Mouse (Mus musculus) heart, postnatal 0 days (tissue): ENCODE results near the gene Nr1h2. TPM values are rescaled to one million over a fixed set of nuclear protein-coding genes. Genes with fewer than 3 reads are reported as not detected.
A peak's percentile ranks its signal among the peaks of the same experiment; 100 is the strongest.

Source experiments
- ATAC-seq: fragments of 200-750 bp; cut with Nextera tagmentation; 2 replicates; pipeline ENCODE4 v1.8.0; 2017; ENCODE audit warnings: low read depth, moderate number of reproducible peaks, moderate library complexity; ENCODE audit not compliant: insufficient read depth
- DNase-seq: peaks from one replicate; pipeline ENCODE4 v3.0.0-alpha.2; 2016; ENCODE audit warnings: low spot score
- H3K27ac ChIP-seq: fragments of 300-500 bp; sonication (generic); 2 replicates; pipeline ENCODE4 v1.5.1; 2014; ENCODE audit warnings: low read depth, mild to moderate bottlenecking
- H3K27me3 ChIP-seq: fragments of 300-500 bp; sonication (generic); 2 replicates; pipeline ENCODE4 v1.6.1; 2014; ENCODE audit warnings: low read length, mixed read lengths; ENCODE audit not compliant: control insufficient read depth, insufficient read depth
- H3K36me3 ChIP-seq: fragments of 300-500 bp; sonication (generic); replicated peaks from 2 replicates; pipeline ENCODE4 v1.6.1; 2014; ENCODE audit warnings: low read length, mixed read lengths; ENCODE audit not compliant: control insufficient read depth, insufficient read depth
- H3K4me1 ChIP-seq: fragments of 300-500 bp; sonication (generic); 2 replicates; pipeline ENCODE4 v1.6.1; 2014; ENCODE audit warnings: antibody characterized with exemption; ENCODE audit not compliant: control insufficient read depth, insufficient read depth
- H3K4me2 ChIP-seq: fragments of 300-500 bp; sonication (generic); 2 replicates; pipeline ENCODE4 v1.6.1; 2014; ENCODE audit warnings: low read depth, mild to moderate bottlenecking, low read length, moderate library complexity
- H3K4me3 ChIP-seq: fragments of 300-500 bp; sonication (generic); 2 replicates; pipeline ENCODE4 v1.5.1; 2014; ENCODE audit warnings: low read depth, low read length
- H3K9ac ChIP-seq: fragments of 300-500 bp; sonication (generic); replicated peaks from 2 replicates; pipeline ENCODE4 v1.6.1; 2014; ENCODE audit warnings: low read depth, low read length, mixed read lengths
- H3K9me3 ChIP-seq: fragments of 300-500 bp; sonication (generic); replicated peaks from 2 replicates; pipeline ENCODE4 v1.6.1; 2016; ENCODE audit warnings: low read length; ENCODE audit not compliant: control insufficient read depth
- CTCF ChIP-seq: IDR thresholded peaks from 2 replicates; pipeline ENCODE4 v1.5.1; 2016; ENCODE audit warnings: antibody characterized with exemption, control low read depth, low read depth
- EP300 ChIP-seq: IDR thresholded peaks from 2 replicates; pipeline ENCODE4 v1.6.1; 2016; ENCODE audit warnings: antibody characterized with exemption, low read depth
- WGBS: fragments of 180-500 bp; shearing (Covaris S2); extraction: QIAGEN DNeasy Blood & Tissue Kit; methylation state at CpG from one replicate; pipeline ENCODE4 v1.1.7; 2014; 5-methylcytosine and 5-hydroxymethylcytosine counted together
- polyA plus RNA-seq: library from polyadenylated mRNA; unstranded; fragments of >200 nt; fragmentation: Nextera tagmentation; extraction: Ambion mirVana; gene quantifications from 2 replicates; pipeline ENCODE4 v1.2.1, GENCODE M21; 2015
- total RNA-seq: library from RNA; depleted of rRNA; stranded (reverse); fragments of >200 nt; gene quantifications from 2 replicates; pipeline ENCODE4 v1.2.3, GENCODE M21; 2014; ENCODE audit warnings: low replicate concordance; rRNA removed

Nr1h2 gene
- 60.9 and 70.3 TPM in 2 replicates for total RNA-seq
- polyA plus RNA-seq, result 50.1 and 51.3 TPM in 2 replicates

GRCm38 (mm10) chr7:44553826-44554225, at the start of gene Nr1h2:
Gene Nr1h2, minus strand, starts transcription at chr7:44553951.
- H3K4me1 ChIP-seq, result peaks cover 4% of the 10 kb centered on the region; the same call in 1 of the 2 replicates
- ATAC-seq, result peak; percentile 89
- peak within 1 kb of the TSS; percentile 88 for H3K4me2 ChIP-seq
- DNase-seq, result peak; percentile 96
- peak within 1 kb of the TSS; percentile 99 for H3K27ac ChIP-seq
- TF ChIP-seq EP300 (peak; percentile 55; the same call in 1 of the 2 replicates), CTCF (no peak)
- no peaks in the 10 kb centered on the region for H3K27me3 ChIP-seq
- H3K9ac ChIP-seq, result peak within 1 kb of the TSS; percentile 86
- H3K36me3 ChIP-seq, result peaks cover 28% of the 10 kb centered on the region
- under 1% methylated on average over 22 of the region's 22 CpGs for WGBS
- H3K9me3 ChIP-seq, result no peaks in the 10 kb centered on the region
- peak within 1 kb of the TSS; percentile 100 for H3K4me3 ChIP-seq

- 3% methylated on average over 20 of the region's 20 CpGs for WGBS
- Histone ChIP-seq H3K36me3 (no peaks in the 10 kb centered on the region), H3K27ac (no peak overlapping the region), H3K27me3 (peaks cover 67% of the 10 kb centered on the region), H3K9me3 (no peaks in the 10 kb centered on the region), H3K4me3 (no peak overlapping the region), H3K4me1 (no peaks in the 10 kb centered on the region), H3K4me2 (no peak overlapping the region), H3K9ac (no peak overlapping the region)
- TF ChIP-seq CTCF (no peak), EP300 (no peak)
- DNase-seq, result no peak
- ATAC-seq, result no peak
These were observed 49.6 kb upstream of the Nr1h2 start for GRCm38 (mm10) chr7:44603186-44603855.

GRCm38 (mm10) chr7:44602443-44602842, 48.7 kb upstream of the Nr1h2 start:
- Histone ChIP-seq H3K4me2 (no peak overlapping the region), H3K9ac (no peak overlapping the region), H3K4me1 (no peaks in the 10 kb centered on the region), H3K9me3 (no peaks in the 10 kb centered on the region), H3K36me3 (no peaks in the 10 kb centered on the region), H3K27me3 (peaks cover 68% of the 10 kb centered on the region), H3K4me3 (no peak overlapping the region), H3K27ac (no peak overlapping the region)
- ATAC-seq (no peak), DNase-seq (no peak)
- 23% methylated on average over 11 of the region's 11 CpGs for WGBS
- TF ChIP-seq EP300 (no peak), CTCF (no peak)

GRCm38 (mm10) chr7:44601646-44602045, 47.9 kb upstream of the Nr1h2 start:
- H3K4me2 ChIP-seq, result no peak overlapping the region

GRCm38 (mm10) chr7:44600691-44601262, 47.0 kb upstream of the Nr1h2 start:
- no peaks in the 10 kb centered on the region for H3K9me3 ChIP-seq
- TF ChIP-seq CTCF (no peak), EP300 (no peak)
- WGBS, result 66% methylated on average over 10 of the region's 10 CpGs
- no peaks in the 10 kb centered on the region for H3K36me3 ChIP-seq
- DNase-seq (no peak), ATAC-seq (no peak)
- no peak overlapping the region for H3K4me2 ChIP-seq
- peaks cover 54% of the 10 kb centered on the region for H3K27me3 ChIP-seq
- no peak overlapping the region for H3K27ac ChIP-seq
- no peak overlapping the region for H3K4me3 ChIP-seq
- H3K4me1 ChIP-seq, result no peaks in the 10 kb centered on the region
- no peak overlapping the region for H3K9ac ChIP-seq

More at GRCm38 (mm10) chr7:44601646-44602045, 47.9 kb upstream of the Nr1h2 start:
- H3K36me3 ChIP-seq, result no peaks in the 10 kb centered on the region
- no peak overlapping the region for H3K9ac ChIP-seq
- H3K27me3 ChIP-seq, result peaks cover 63% of the 10 kb centered on the region
- WGBS, result 9% methylated on average over 18 of the region's 19 CpGs
- DNase-seq (no peak), ATAC-seq (no peak)
- no peak overlapping the region for H3K27ac ChIP-seq
- no peaks in the 10 kb centered on the region for H3K4me1 ChIP-seq
- H3K4me3 ChIP-seq, result no peak overlapping the region
- H3K9me3 ChIP-seq, result no peaks in the 10 kb centered on the region
- TF ChIP-seq CTCF, result no peak
- TF ChIP-seq EP300, result no peak
